Mouse (Mus musculus): ENCODE data around the gene Rassf8. TPM values are rescaled to one million over a fixed set of nuclear protein-coding genes. Genes with fewer than 3 reads are reported as not detected.

Gene Rassf8
- total and polyA plus RNA-seq, 2 experiments from 2014 or later = 2.8 to 10.6 TPM

DNA sequence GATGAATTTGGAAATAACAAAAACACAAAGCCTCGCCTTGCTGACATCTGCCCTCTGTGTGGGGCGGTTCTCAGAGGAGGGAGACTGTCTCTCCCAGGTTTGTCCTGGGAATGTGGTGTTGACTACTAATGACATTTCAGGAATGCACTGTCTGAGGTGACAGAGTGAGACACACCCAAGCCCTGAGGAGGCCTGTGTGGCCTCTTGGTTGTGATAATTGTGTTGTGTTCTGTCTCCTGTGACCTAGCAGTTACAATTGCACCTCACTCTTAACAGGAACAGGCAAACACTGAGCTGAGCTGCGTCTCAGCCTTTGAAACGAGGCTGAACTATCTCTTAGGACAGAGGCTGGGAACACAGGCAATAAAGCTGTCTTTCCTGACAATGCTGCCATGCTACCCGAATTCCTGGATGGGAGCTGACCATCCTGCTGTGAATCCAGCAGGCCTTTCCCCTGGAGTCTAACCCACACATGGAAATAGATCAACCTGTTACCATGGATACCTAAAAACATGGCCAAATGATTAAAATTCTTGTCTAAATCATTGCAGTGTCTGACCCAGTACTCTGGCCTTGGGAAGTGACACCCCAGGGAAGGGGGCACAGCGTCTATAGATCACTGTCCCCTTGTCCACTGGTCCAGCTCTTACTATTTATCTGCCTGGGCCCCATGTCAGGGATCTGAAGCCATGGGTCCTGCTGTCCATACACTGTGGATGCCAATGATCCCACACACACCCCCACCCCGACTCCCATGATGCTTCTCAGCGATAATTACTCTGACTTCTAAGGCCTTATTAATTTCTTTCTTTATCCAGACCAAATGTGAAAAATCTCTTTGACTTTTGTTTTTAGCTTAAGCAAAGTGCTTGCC, 33.1 kb upstream of the Rassf8 start:
- DNase-seq (no peak), ATAC-seq (no peak)
- H3K4me2 ChIP-seq (ENCODE audit: low read depth) = no peak overlapping the region
- TF ChIP-seq CTCF (IDR thresholded peaks at IDR 0.05; ENCODE audit: low read depth) = no peak
- no peak overlapping the region for H3K9ac ChIP-seq
- H3K9me3 ChIP-seq (ENCODE audit: low read length) = no peaks in the 10 kb centered on the region
- H3K4me1 ChIP-seq (ENCODE audit: insufficient read depth) = no peaks in the 10 kb centered on the region
- no peaks in the 10 kb centered on the region for H3K27me3 ChIP-seq (ENCODE audit: insufficient read depth, low read length)
- 64% methylated on average over 8 of the region's 8 CpGs for WGBS
- no peak overlapping the region for H3K27ac ChIP-seq (ENCODE audit: low read depth, low read length)
- H3K36me3 ChIP-seq (ENCODE audit: insufficient read depth) = no peaks in the 10 kb centered on the region
- no peak overlapping the region for H3K4me3 ChIP-seq (ENCODE audit: low read depth, low read length)

DNA sequence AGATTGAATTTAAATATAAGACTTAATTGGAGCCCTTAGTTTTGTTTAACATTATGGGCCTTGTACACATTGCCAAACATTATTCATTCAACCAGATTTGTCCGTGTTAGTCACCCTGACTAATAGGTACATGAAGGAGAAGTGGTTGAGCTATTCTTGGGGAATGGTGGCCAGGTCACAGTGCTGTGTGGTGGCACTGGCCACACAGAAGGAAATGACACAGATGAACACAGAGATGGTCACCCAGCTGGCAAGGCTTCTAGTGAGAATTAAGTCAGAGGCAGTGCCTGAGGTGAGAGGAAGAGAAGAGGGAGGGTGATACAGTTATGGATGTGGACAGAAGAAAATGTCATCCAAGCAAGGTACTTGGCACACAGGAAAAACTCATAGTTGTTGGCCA, 32.4 kb upstream of the Rassf8 start:
- no peaks in the 10 kb centered on the region for H3K9me3 ChIP-seq (ENCODE audit: low read length)
- H3K36me3 ChIP-seq (ENCODE audit: insufficient read depth) = no peaks in the 10 kb centered on the region
- H3K4me3 ChIP-seq (ENCODE audit: low read depth, low read length) = no peak overlapping the region
- H3K4me2 ChIP-seq (ENCODE audit: low read depth) = no peak overlapping the region
- H3K4me1 ChIP-seq (ENCODE audit: insufficient read depth) = no peaks in the 10 kb centered on the region
- DNase-seq (no peak), ATAC-seq (no peak)
- H3K9ac ChIP-seq = no peak overlapping the region
- no peak overlapping the region for H3K27ac ChIP-seq (ENCODE audit: low read depth, low read length)
- H3K27me3 ChIP-seq (ENCODE audit: insufficient read depth, low read length) = no peaks in the 10 kb centered on the region
- WGBS = 31% methylated on average over 1 of the region's 1 CpGs
- no peak for TF ChIP-seq CTCF (IDR thresholded peaks at IDR 0.05; ENCODE audit: low read depth)

DNA sequence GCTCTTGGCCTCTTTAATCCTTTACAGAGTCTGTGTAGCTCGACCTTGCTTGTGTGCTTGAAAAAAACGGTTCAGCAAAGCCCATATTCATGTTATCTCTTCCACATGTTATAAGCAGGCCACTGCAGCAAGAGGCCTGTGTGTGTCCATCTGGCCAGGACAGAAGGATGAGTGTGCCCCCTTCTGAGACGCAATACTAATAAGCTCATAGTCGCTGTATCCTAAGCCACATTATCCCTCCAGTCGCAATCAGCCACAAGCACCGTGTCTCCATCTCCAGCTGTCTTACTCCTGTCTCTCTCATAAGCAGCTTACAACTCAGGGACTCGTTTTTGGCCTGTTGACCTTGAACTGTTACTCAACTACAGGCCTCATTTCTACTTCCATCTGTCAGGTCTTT, 24.0 kb upstream of the Rassf8 start:
- TF ChIP-seq CTCF (IDR thresholded peaks at IDR 0.05; ENCODE audit: low read depth) = no peak
- DNase-seq = no peak
- Histone ChIP-seq H3K4me3 (ENCODE audit: low read depth, low read length) (no peak overlapping the region), H3K9ac (no peak overlapping the region), H3K27ac (ENCODE audit: low read depth, low read length) (no peak overlapping the region), H3K9me3 (ENCODE audit: low read length) (no peaks in the 10 kb centered on the region), H3K4me2 (ENCODE audit: low read depth) (no peak overlapping the region), H3K36me3 (ENCODE audit: insufficient read depth) (no peaks in the 10 kb centered on the region), H3K27me3 (ENCODE audit: insufficient read depth, low read length) (no peaks in the 10 kb centered on the region), H3K4me1 (ENCODE audit: insufficient read depth) (no peaks in the 10 kb centered on the region)
- WGBS = 76% methylated on average over 7 of the region's 7 CpGs
- ATAC-seq = no peak

DNA sequence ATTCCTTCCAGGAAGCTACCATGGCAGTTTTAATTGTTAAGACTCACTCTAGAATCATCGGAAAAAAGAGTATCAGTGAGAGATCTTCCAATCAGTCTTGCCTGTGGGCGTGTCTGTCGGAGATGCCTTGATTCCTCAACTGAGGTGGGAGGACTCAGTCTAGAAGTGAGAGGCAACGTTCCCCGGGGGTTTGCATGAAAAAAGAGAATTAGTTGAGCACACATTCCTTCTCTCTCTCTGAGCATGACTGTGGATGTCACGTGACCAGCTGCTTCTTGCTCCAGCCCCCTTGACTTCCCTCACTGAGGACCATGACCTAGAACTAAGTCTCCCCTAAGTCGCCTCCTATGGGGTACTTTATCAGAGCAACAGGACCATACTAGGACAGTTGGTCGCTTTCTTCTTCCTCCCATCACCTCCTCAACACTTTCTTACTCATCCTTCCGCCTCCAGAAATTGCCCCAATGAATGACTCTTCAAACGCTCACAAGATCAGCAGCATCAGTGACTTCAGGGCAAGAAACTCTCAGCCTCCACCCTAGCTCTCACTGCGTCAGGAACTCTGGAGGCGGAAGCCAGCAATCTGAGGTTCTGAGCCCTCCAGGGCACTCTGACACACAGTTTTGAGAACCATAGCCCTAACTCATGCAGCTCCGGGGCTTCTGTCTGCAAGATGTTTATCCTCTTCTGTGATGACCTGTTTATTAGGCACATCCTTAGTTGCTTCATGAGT, 23.3 kb upstream of the Rassf8 start:
- H3K27me3 ChIP-seq (ENCODE audit: insufficient read depth, low read length) = no peaks in the 10 kb centered on the region
- no peak overlapping the region for H3K4me3 ChIP-seq (ENCODE audit: low read depth, low read length)
- DNase-seq (no peak), ATAC-seq (no peak)
- no peak for TF ChIP-seq CTCF (IDR thresholded peaks at IDR 0.05; ENCODE audit: low read depth)
- 87% methylated on average over 13 of the region's 13 CpGs for WGBS
- no peak overlapping the region for H3K9ac ChIP-seq
- H3K36me3 ChIP-seq (ENCODE audit: insufficient read depth) = no peaks in the 10 kb centered on the region
- no peak overlapping the region for H3K4me2 ChIP-seq (ENCODE audit: low read depth)
- no peaks in the 10 kb centered on the region for H3K9me3 ChIP-seq (ENCODE audit: low read length)
- H3K4me1 ChIP-seq (ENCODE audit: insufficient read depth) = no peaks in the 10 kb centered on the region
- H3K27ac ChIP-seq (ENCODE audit: low read depth, low read length) = no peak overlapping the region

DNA sequence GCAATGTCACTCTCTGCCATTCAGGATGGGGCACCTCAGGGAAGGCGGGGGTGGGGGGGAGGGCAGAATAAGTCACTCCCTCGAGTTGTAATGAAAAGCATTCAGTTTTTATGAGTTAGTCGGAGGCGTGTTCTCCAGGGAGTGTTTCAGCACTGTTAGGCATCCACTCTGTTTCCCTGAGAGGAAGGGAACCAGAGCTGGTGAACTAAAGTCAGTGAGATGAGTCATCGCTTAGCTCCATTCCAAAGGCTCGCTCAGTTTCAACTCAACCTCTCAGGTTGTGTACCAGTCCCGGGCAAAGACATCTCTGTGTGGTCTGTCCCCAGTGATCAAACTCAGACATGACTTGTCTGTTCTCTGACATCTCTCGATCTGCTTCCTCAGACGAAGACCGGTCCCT, 20.7 kb upstream of the Rassf8 start:
- H3K4me2 ChIP-seq (ENCODE audit: low read depth) = no peak overlapping the region
- no peak overlapping the region for H3K9ac ChIP-seq
- no peaks in the 10 kb centered on the region for H3K36me3 ChIP-seq (ENCODE audit: insufficient read depth)
- no peak overlapping the region for H3K27ac ChIP-seq (ENCODE audit: low read depth, low read length)
- H3K4me3 ChIP-seq (ENCODE audit: low read depth, low read length) = no peak overlapping the region
- no peak for TF ChIP-seq CTCF (IDR thresholded peaks at IDR 0.05; ENCODE audit: low read depth)
- H3K4me1 ChIP-seq (ENCODE audit: insufficient read depth) = no peaks in the 10 kb centered on the region
- no peak for DNase-seq
- WGBS = 87% methylated on average over 10 of the region's 10 CpGs
- no peak for ATAC-seq
- H3K9me3 ChIP-seq (ENCODE audit: low read length) = no peaks in the 10 kb centered on the region
- no peaks in the 10 kb centered on the region for H3K27me3 ChIP-seq (ENCODE audit: insufficient read depth, low read length)

DNA sequence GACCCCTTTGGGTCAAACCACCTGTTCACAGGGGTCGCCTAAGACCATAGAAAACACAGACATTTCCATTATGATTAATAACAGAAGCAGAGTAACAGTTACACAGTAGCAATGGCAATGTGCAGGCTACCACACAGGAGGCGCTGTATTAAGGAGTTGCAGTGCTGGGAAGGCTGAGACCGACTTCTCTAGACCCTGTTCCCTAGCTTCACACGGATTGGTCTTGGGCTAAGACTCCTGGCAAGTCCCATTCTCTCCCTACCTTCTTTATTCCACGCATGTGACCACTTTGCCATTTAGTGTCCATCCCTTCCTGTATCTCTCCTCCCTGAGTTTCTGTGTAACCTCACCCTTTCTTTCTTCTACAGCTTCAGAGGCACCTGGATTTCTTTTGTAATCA, 19.6 kb upstream of the Rassf8 start:
- Histone ChIP-seq H3K4me2 (ENCODE audit: low read depth) (no peak overlapping the region), H3K4me1 (ENCODE audit: insufficient read depth) (0 out of 2 replicates have a peak, but pooled peaks cover under 1% of the 10 kb centered on the region), H3K4me3 (ENCODE audit: low read depth, low read length) (no peak overlapping the region), H3K36me3 (ENCODE audit: insufficient read depth) (no peaks in the 10 kb centered on the region), H3K9ac (no peak overlapping the region), H3K27me3 (ENCODE audit: insufficient read depth, low read length) (no peaks in the 10 kb centered on the region), H3K9me3 (ENCODE audit: low read length) (no peaks in the 10 kb centered on the region), H3K27ac (ENCODE audit: low read depth, low read length) (no peak overlapping the region)
- no peak for DNase-seq
- WGBS = 59% methylated on average over 5 of the region's 5 CpGs
- no peak for TF ChIP-seq CTCF (IDR thresholded peaks at IDR 0.05; ENCODE audit: low read depth)
- no peak for ATAC-seq

DNA sequence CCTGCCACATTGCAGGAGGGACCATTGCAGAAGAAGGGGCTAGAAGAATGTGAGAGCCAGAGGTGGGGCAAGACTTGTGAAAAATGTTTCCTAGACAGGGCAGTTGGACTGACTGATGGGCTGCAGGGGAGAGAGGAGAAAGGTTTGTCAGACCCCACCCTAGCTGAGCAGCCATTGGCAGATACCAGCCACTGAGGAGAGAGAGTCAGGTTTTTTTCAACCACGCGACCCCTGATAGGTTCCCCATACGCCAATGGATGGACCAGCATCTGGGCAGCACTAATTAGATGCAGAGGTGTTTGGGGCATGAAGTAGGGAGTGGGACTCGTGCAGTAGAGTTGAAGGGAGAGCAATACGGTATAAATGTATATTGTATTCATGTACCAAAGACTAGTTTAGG, 13.7 kb upstream of the Rassf8 start:
- no peak overlapping the region for H3K4me3 ChIP-seq (ENCODE audit: low read depth, low read length)
- no peak overlapping the region for H3K9ac ChIP-seq
- H3K27me3 ChIP-seq (ENCODE audit: insufficient read depth, low read length) = no peaks in the 10 kb centered on the region
- no peak overlapping the region for H3K27ac ChIP-seq (ENCODE audit: low read depth, low read length)
- H3K36me3 ChIP-seq (ENCODE audit: insufficient read depth) = no peaks in the 10 kb centered on the region
- H3K4me1 ChIP-seq (ENCODE audit: insufficient read depth) = 0 out of 2 replicates have a peak, but pooled peaks cover 5% of the 10 kb centered on the region
- H3K9me3 ChIP-seq (ENCODE audit: low read length) = no peaks in the 10 kb centered on the region
- ATAC-seq = no peak
- no peak overlapping the region for H3K4me2 ChIP-seq (ENCODE audit: low read depth)
- TF ChIP-seq CTCF (IDR thresholded peaks at IDR 0.05; ENCODE audit: low read depth) = no peak
- no peak for DNase-seq
- 62% methylated on average over 5 of the region's 5 CpGs for WGBS

Measured in forebrain, postnatal 0 days (tissue).